9 mouse cellular contexts compared by ENCODE assay signal in the genomic region with DNA sequence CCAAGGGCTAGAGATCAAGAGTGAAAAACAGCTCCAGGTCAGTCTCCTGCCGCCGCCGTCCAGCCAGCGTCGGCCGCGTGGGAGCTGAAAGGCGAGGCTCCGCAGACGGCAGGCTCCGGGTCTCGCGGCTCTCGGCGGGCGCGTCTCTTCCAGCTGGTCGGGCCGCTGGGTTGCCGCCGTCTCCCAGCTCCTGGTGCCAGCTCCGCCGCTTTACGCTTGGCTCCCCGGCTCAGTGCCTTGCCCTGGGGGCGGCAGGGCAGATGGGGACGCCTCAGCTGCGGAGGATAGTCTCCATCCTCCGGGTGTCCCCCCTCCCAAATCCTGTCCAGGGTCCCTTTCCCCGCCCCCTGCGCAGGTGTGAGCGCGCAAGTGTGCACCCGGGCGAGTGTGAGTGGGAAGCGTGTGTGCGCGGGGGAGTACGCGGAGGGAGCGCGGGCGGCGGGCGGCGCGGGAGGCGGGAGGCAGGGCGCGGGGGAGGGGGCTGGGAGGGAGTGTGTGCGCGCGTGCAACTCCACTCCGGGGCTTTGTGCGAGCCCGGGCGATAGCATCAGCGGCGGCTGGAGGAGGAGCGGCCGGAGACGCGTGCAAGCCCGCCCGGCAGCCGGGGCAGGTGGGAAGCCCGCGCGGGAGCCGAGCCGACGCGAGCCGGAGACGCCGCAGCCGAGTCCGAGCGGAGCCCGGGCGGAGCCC. TPM values are rescaled to one million over a fixed set of nuclear protein-coding genes. Genes with fewer than 3 reads are reported as not detected.
DNase-seq lines count a peak whose midpoint lies in the region; ATAC-seq and TF ChIP-seq lines count a peak whose summit lies in the region.
"Had no signal": no experiment of that assay in that cellular context is flagged by ENCODE, and none has a peak within 500 bp of the region (broad histone marks: within the 10 kb centered on the region; RNA-seq: fewer than 3 reads in every experiment).

No protein-coding gene starts in this region.

- H3K4me2 ChIP-seq in hindbrain, embryonic 15.5 days, result peak overlapping the region; percentile 78
- peak overlapping the region; percentile 81 for H3K4me2 ChIP-seq in midbrain, embryonic 11.5 days
- peak overlapping the region; percentile 36 for H3K4me2 ChIP-seq in stomach, postnatal 0 days (replicated peaks; ENCODE audit: low read depth)

- 1% methylated on average over 61 of the region's 81 CpGs for whole genome bisulfite sequencing in hindbrain, embryonic 15.5 days
- WGBS in midbrain, embryonic 11.5 days, result under 1% methylated on average over 74 of the region's 81 CpGs
- 1% methylated on average over 53 of the region's 81 CpGs for WGBS in stomach, postnatal 0 days

- H3K9ac ChIP-seq in hindbrain, embryonic 15.5 days, result peak overlapping the region; percentile 71
- peak overlapping the region; percentile 57 for H3K9ac ChIP-seq in midbrain, embryonic 11.5 days (ENCODE audit: low read length)
- no peak overlapping the region for H3K9ac ChIP-seq in stomach, postnatal 0 days (ENCODE audit: low read length)

- H3K9me3 ChIP-seq in hindbrain, embryonic 15.5 days, result no peaks in the 10 kb centered on the region
- no peaks in the 10 kb centered on the region for H3K9me3 ChIP-seq in midbrain, embryonic 11.5 days (ENCODE audit: control insufficient read depth, low read length)
- no peaks in the 10 kb centered on the region for H3K9me3 ChIP-seq in stomach, postnatal 0 days (ENCODE audit: control insufficient read depth, low read length)

- TF ChIP-seq EP300 in stomach, postnatal 0 days (optimal IDR thresholded peaks at IDR 0.05), result no peak

- ATAC-seq in hindbrain, embryonic 15.5 days (ENCODE audit: low FRiP score, low read depth), result no peak; the same call in 1 of the 2 replicates
- peak; percentile 47 for ATAC-seq in midbrain, embryonic 11.5 days (ENCODE audit: low FRiP score)
- peak; percentile 41 for ATAC-seq in stomach, postnatal 0 days (ENCODE audit: low FRiP score, low TSS enrichment)

- H3K27ac ChIP-seq in gastrocnemius, adult 2 months, result no peak overlapping the region
- H3K27ac ChIP-seq in hindbrain, embryonic 15.5 days (replicated peaks), result peak overlapping the region; percentile 90
- no peak overlapping the region for H3K27ac ChIP-seq in midbrain, embryonic 11.5 days (ENCODE audit: low read depth, low read length)
- H3K27ac ChIP-seq in stomach, postnatal 0 days (replicated peaks), result no peak overlapping the region

- peak overlapping the region; percentile 33 for H3K4me3 ChIP-seq in gastrocnemius, adult 2 months
- H3K4me3 ChIP-seq in hindbrain, embryonic 15.5 days, result peak overlapping the region; percentile 56
- peak overlapping the region; percentile 45 for H3K4me3 ChIP-seq in midbrain, embryonic 11.5 days (ENCODE audit: low read depth, low read length)
- peak overlapping the region; percentile 25 for H3K4me3 ChIP-seq in stomach, postnatal 0 days (ENCODE audit: low read depth, low read length)

- H3K27me3 ChIP-seq in hindbrain, embryonic 15.5 days, result peaks cover 36% of the 10 kb centered on the region; the same call in 1 of the 2 replicates
- H3K27me3 ChIP-seq in midbrain, embryonic 11.5 days (ENCODE audit: control insufficient read depth, insufficient read depth, low read length), result peaks cover 99% of the 10 kb centered on the region
- peaks cover 41% of the 10 kb centered on the region for H3K27me3 ChIP-seq in stomach, postnatal 0 days (ENCODE audit: control insufficient read depth, insufficient read depth, low read length)

- DNase-seq in gastrocnemius, adult 2 months, result peak; percentile 50
- DNase-seq in gastrocnemius, postnatal 36 days, result no peak
- DNase-seq in ovary, adult 18-20 months (ENCODE audit: low spot score), result peak; percentile 41
- no peak for DNase-seq in ovary, postnatal 10 days (ENCODE audit: low spot score)
- peak; percentile 95 for DNase-seq in midbrain, embryonic 11.5 days (ENCODE audit: low spot score, missing footprints)
- peak; percentile 64 for DNase-seq in stomach, postnatal 0 days (ENCODE audit: low spot score)
- no peak for DNase-seq in lung, postnatal 36 days

- H3K36me3 ChIP-seq in hindbrain, embryonic 15.5 days, result no peaks in the 10 kb centered on the region
- no peaks in the 10 kb centered on the region for H3K36me3 ChIP-seq in midbrain, embryonic 11.5 days (ENCODE audit: control insufficient read depth, insufficient read depth, low read length)
- no peaks in the 10 kb centered on the region for H3K36me3 ChIP-seq in stomach, postnatal 0 days (ENCODE audit: control insufficient read depth, insufficient read depth, low read length)

- intact Hi-C loops in gastrocnemius, adult 2 months (cut with DNase I), result no loop called here
- intact Hi-C loops in gastrocnemius, postnatal 36 days (cut with DNase I), result no loop called here

- TF ChIP-seq CTCF in gastrocnemius, adult 2 months (IDR thresholded peaks at IDR 0.05), result no peak
- TF ChIP-seq CTCF in stomach, postnatal 0 days (IDR thresholded peaks at IDR 0.05; ENCODE audit: low read depth), result no peak

- peaks cover 98% of the 10 kb centered on the region for H3K4me1 ChIP-seq in hindbrain, embryonic 15.5 days (replicated peaks)
- H3K4me1 ChIP-seq in midbrain, embryonic 11.5 days (ENCODE audit: control insufficient read depth, insufficient read depth, low read length), result peaks cover 54% of the 10 kb centered on the region
- 0 out of 2 replicates have a peak, but pooled peaks cover 2% of the 10 kb centered on the region for H3K4me1 ChIP-seq in stomach, postnatal 0 days (replicated peaks; ENCODE audit: control insufficient read depth, insufficient read depth)

RNA-seq across cellular contexts. Expression of gene Grik3, which starts 0.5 kb away (rescaled TPM):
- total RNA-seq in gastrocnemius, adult 2 months (2021), result under 1 TPM; 0.05 to 0.08 TPM
- under 1 TPM; 0.05 to 0.10 TPM for total RNA-seq in gastrocnemius, postnatal 36 days (2021)
- polyA plus RNA-seq in hindbrain, embryonic 15.5 days (2015; fragmentation: Nextera tagmentation; extraction: Ambion mirVana), result 5.4 and 5.5 TPM in 2 replicates
- polyA plus RNA-seq in midbrain, embryonic 11.5 days (2014; fragmentation: Nextera tagmentation; extraction: Ambion mirVana), result 0.60 and 0.62 TPM in 2 replicates
- 0.12 and 0.13 TPM in 2 replicates for polyA plus RNA-seq in stomach, postnatal 0 days (2015; fragmentation: Nextera tagmentation; extraction: Ambion mirVana)
- total RNA-seq: CH12.LX had no signal

Comparison
In these comparisons a context has a peak if more than half of its experiments do, and no peak if none do; other contexts are left out.
1. DNase-seq: peak in gastrocnemius, adult 2 months (single experiment), ovary, adult 18-20 months (single experiment), midbrain, embryonic 11.5 days (single experiment) and stomach, postnatal 0 days (single experiment); none in gastrocnemius, postnatal 36 days (0 of 2), ovary, postnatal 10 days (single experiment) and lung, postnatal 36 days (single experiment).
2. Peak in every context shown above with its lines, with median percentiles within 50 percentile points of each other: H3K4me3 ChIP-seq and H3K4me2 ChIP-seq.